In genomic region chr7:68579666-68580065, GRCm38 (mm10) we compare ENCODE assay signal across 9 mouse cellular contexts.
DNase-seq lines count a peak whose midpoint lies in the region; ATAC-seq lines count a peak whose summit lies in the region.
"Had no signal": no experiment of that assay in that cellular context is flagged by ENCODE, and none has a peak within 500 bp of the region (broad histone marks: within the 10 kb centered on the region; RNA-seq: fewer than 3 reads in every experiment).

No protein-coding gene starts in this region.

- peak overlapping the region; percentile 15 to 35; a peak in 3 of 4 replicates for H3K4me3 ChIP-seq in heart, embryonic 14.5 days (ENCODE audit: control insufficient read depth in 1 of 2, insufficient read depth in 1 of 2, low read depth in 1 of 2, low read length in 2 of 2)
- H3K4me3 ChIP-seq in liver, embryonic 11.5 days (ENCODE audit: low read depth, low read length) = no peak overlapping the region
- peak overlapping the region; percentile 20 for H3K4me3 ChIP-seq in stomach, embryonic 14.5 days (ENCODE audit: low read depth, low read length)
- H3K4me3 ChIP-seq: erythroblast, embryonic 14.5 days had no signal

- WGBS in heart, embryonic 14.5 days = 11% methylated on average over 10 of the region's 10 CpGs
- 15% methylated on average over 10 of the region's 10 CpGs for WGBS in liver, embryonic 11.5 days
- 7% methylated on average over 10 of the region's 10 CpGs for WGBS in stomach, embryonic 14.5 days

- H3K27me3 ChIP-seq in heart, embryonic 14.5 days (ENCODE audit: control insufficient read depth, insufficient read depth, low read length) = peaks cover 7% of the 10 kb centered on the region; the same call in 1 of the 2 replicates
- no peaks in the 10 kb centered on the region for H3K27me3 ChIP-seq in liver, embryonic 11.5 days (replicated peaks; ENCODE audit: control insufficient read depth, insufficient read depth, low read length)
- H3K27me3 ChIP-seq in stomach, embryonic 14.5 days (ENCODE audit: control insufficient read depth, insufficient read depth, low read length) = no peaks in the 10 kb centered on the region

- H3K36me3 ChIP-seq in heart, embryonic 14.5 days (ENCODE audit: control insufficient read depth, insufficient read depth, low read length) = no peaks in the 10 kb centered on the region
- no peaks in the 10 kb centered on the region for H3K36me3 ChIP-seq in liver, embryonic 11.5 days (ENCODE audit: control insufficient read depth, insufficient read depth, low read length)
- no peaks in the 10 kb centered on the region for H3K36me3 ChIP-seq in stomach, embryonic 14.5 days (ENCODE audit: control insufficient read depth, insufficient read depth, low read length)

- no peak overlapping the region for H3K27ac ChIP-seq in heart, embryonic 14.5 days (replicated peaks in 1 of 2; ENCODE audit: control insufficient read depth in 1 of 2, insufficient read depth in 1 of 2, low read depth in 2 of 2, low read length in 2 of 2)
- H3K27ac ChIP-seq in liver, embryonic 11.5 days (ENCODE audit: low read depth, low read length) = no peak overlapping the region
- no peak overlapping the region for H3K27ac ChIP-seq in stomach, embryonic 14.5 days (ENCODE audit: low read length)

- H3K9me3 ChIP-seq in heart, embryonic 14.5 days (ENCODE audit: control insufficient read depth, low read length) = no peaks in the 10 kb centered on the region
- H3K9me3 ChIP-seq in liver, embryonic 11.5 days (ENCODE audit: control insufficient read depth, low read length) = no peaks in the 10 kb centered on the region
- no peaks in the 10 kb centered on the region for H3K9me3 ChIP-seq in stomach, embryonic 14.5 days (ENCODE audit: control insufficient read depth, low read depth, low read length)

- peak; percentile 56 for DNase-seq in CD4-positive helper T cell, adult 2 months (ENCODE audit: low read depth, low spot score)
- DNase-seq in brain, embryonic 18.5 days (ENCODE audit: low read depth, low spot score) = peak; percentile 70
- peak; percentile 52 for DNase-seq in fibroblast of lung, adult 2 months (ENCODE audit: low read depth)
- DNase-seq in kidney, postnatal 10 days = peak; percentile 92
- DNase-seq in liver, embryonic 11.5 days (ENCODE audit: low spot score) = peak; percentile 76
- DNase-seq in natural killer cell, adult 2 months (ENCODE audit: low spot score in 2 of 2) = peak; percentile 39 to 50

- H3K9ac ChIP-seq in heart, embryonic 14.5 days (ENCODE audit: low read length) = peak overlapping the region; percentile 52; the same call in 1 of the 2 replicates
- H3K9ac ChIP-seq in liver, embryonic 11.5 days (ENCODE audit: low read depth, low read length) = no peak overlapping the region
- no peak overlapping the region for H3K9ac ChIP-seq in stomach, embryonic 14.5 days (replicated peaks; ENCODE audit: low read depth, low read length)

- no peak for ATAC-seq in heart, embryonic 14.5 days (ENCODE audit: insufficient number of reproducible peaks, insufficient read depth, low FRiP score, low read depth)
- peak; percentile 49; the same call in 1 of the 2 replicates for ATAC-seq in liver, embryonic 11.5 days (replicated peaks; ENCODE audit: low FRiP score)
- ATAC-seq in stomach, embryonic 14.5 days (ENCODE audit: insufficient number of reproducible peaks, insufficient read depth, low FRiP score, low read depth) = peak; percentile 69; the same call in 1 of the 2 replicates

- H3K4me1 ChIP-seq in heart, embryonic 14.5 days (ENCODE audit: control insufficient read depth in 2 of 2, insufficient read depth in 2 of 2, low read length in 2 of 2) = no peaks in the 10 kb centered on the region
- H3K4me1 ChIP-seq in liver, embryonic 11.5 days (replicated peaks; ENCODE audit: control insufficient read depth, insufficient read depth, low read length) = no peaks in the 10 kb centered on the region
- no peaks in the 10 kb centered on the region for H3K4me1 ChIP-seq in stomach, embryonic 14.5 days (ENCODE audit: control insufficient read depth, insufficient read depth, low read length)

- peak overlapping the region; percentile 61 for H3K4me2 ChIP-seq in heart, embryonic 14.5 days (ENCODE audit: low read length)
- H3K4me2 ChIP-seq in liver, embryonic 11.5 days = peak overlapping the region; percentile 28; the same call in 1 of the 2 replicates
- peak overlapping the region; percentile 37 for H3K4me2 ChIP-seq in stomach, embryonic 14.5 days (replicated peaks; ENCODE audit: low read depth, low read length)
